Mouse (Mus musculus) spleen, adult 2 months (tissue): ENCODE results near the gene Spg21. TPM values are rescaled to one million over a fixed set of nuclear protein-coding genes. Genes with fewer than 3 reads are reported as not detected.

Source experiments
- DNase-seq, 2 experiments: peaks; one replicate each; pipeline versions ENCODE4 v3.0.0 to v3.0.0-alpha.2; 2012 to 2021; ENCODE audit warnings: low spot score in 2 of 2, low read depth in 1 of 2
- H3K27ac ChIP-seq: fragments of 200-500 bp; 2 replicates; pipeline ENCODE4 v1.5.1; 2012; ENCODE audit warnings: low read length, inconsistent platforms; ENCODE audit not compliant: insufficient read depth
- H3K27me3 ChIP-seq: fragments of 200-500 bp; 2 replicates; pipeline ENCODE4 v1.6.1; 2012; ENCODE audit warnings: mild to moderate bottlenecking, moderate library complexity, low read length, inconsistent platforms; ENCODE audit not compliant: control insufficient read depth, insufficient read depth
- H3K36me3 ChIP-seq: fragments of 200-500 bp; 2 replicates; pipeline ENCODE4 v1.6.1; 2012; ENCODE audit warnings: mild to moderate bottlenecking, low read length, inconsistent platforms; ENCODE audit not compliant: control insufficient read depth, insufficient read depth
- H3K4me1 ChIP-seq: fragments of 200-500 bp; 2 replicates; pipeline ENCODE4 v1.6.1; 2011; ENCODE audit warnings: inconsistent platforms; ENCODE audit not compliant: control insufficient read depth, insufficient read depth, insufficient read length
- H3K4me3 ChIP-seq: fragments of 200-500 bp; 2 replicates; pipeline ENCODE4 v1.5.1; 2011; ENCODE audit warnings: mild to moderate bottlenecking, inconsistent platforms; ENCODE audit not compliant: insufficient read depth, insufficient read length; ENCODE audit errors: extremely low read depth
- CTCF ChIP-seq: fragments of 200-500 bp; IDR thresholded peaks from 2 replicates; pipeline ENCODE4 v1.5.1; 2011; ENCODE audit warnings: mild to moderate bottlenecking, inconsistent platforms; ENCODE audit not compliant: insufficient read depth, insufficient read length, insufficient replicate concordance; ENCODE audit errors: extremely low read depth
- POLR2A ChIP-seq: fragments of 200-500 bp; IDR thresholded peaks from 2 replicates; pipeline ENCODE4 v1.6.1; 2011; ENCODE audit warnings: low read depth, low read length, inconsistent platforms
- WGBS: fragments of 180-500 bp; shearing (Covaris S2); methylation state at CpG from one replicate; pipeline ENCODE4 v1.1.7; 2018; 5-methylcytosine and 5-hydroxymethylcytosine counted together
- polyA plus RNA-seq: library from polyadenylated mRNA; depleted of rRNA; stranded (reverse); fragments of >200 nt; gene quantifications from 2 replicates; pipeline ENCODE4 v1.2.3, GENCODE M21; 2012

Gene Spg21
- polyA plus RNA-seq, 1 experiment = 14.1 TPM

GRCm38 (mm10) chr9:65465241-65465640, 4.5 kb downstream of the Spg21 start:
- Histone ChIP-seq H3K36me3 (peaks cover 22% of the 10 kb centered on the region), H3K27me3 (no peaks in the 10 kb centered on the region), H3K4me3 (no peak overlapping the region), H3K27ac (no peak overlapping the region), H3K4me1 (peaks cover 4% of the 10 kb centered on the region; the same call in 1 of the 2 replicates)
- DNase-seq = no peak
- 89% methylated on average over 2 of the region's 2 CpGs for WGBS
- TF ChIP-seq CTCF = no peak
- TF ChIP-seq POLR2A = no peak

DNA sequence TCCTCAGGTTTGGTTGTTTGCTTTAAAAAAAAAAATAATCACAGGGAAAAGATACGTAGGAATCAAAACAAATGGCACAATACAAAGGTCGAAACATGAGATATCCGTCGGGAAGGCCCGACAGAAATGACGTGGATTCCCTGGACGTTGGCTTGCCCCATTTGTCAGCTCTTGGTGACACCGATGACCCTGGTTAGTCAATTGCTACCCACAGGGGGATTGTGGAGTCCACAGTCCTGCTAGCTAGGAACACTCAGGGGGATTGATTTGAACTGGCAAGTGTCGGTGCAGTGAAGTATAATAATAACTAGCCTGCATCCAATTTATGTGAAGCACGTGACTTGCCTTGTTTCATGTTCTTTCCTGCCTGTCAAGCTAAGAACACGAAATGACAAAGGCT, 6.9 kb downstream of the Spg21 start:
- H3K4me3 ChIP-seq = no peak overlapping the region
- WGBS = 88% methylated on average over 11 of the region's 11 CpGs
- no peak for TF ChIP-seq POLR2A
- TF ChIP-seq CTCF = no peak
- H3K27me3 ChIP-seq = no peaks in the 10 kb centered on the region
- no peak overlapping the region for H3K27ac ChIP-seq
- DNase-seq = no peak
- no peaks in the 10 kb centered on the region for H3K4me1 ChIP-seq
- H3K36me3 ChIP-seq = peaks cover 22% of the 10 kb centered on the region

GRCm38 (mm10) chr9:65472769-65473168, 12.0 kb downstream of the Spg21 start:
- WGBS = 84% methylated on average over 4 of the region's 4 CpGs
- no peak for DNase-seq

GRCm38 (mm10) chr9:65479158-65479557, 18.4 kb downstream of the Spg21 start:
- 89% methylated on average over 8 of the region's 8 CpGs for WGBS
- DNase-seq = no peak

More at GRCm38 (mm10) chr9:65472769-65473168, 12.0 kb downstream of the Spg21 start:
- Histone ChIP-seq H3K4me1 (no peaks in the 10 kb centered on the region), H3K27me3 (no peaks in the 10 kb centered on the region), H3K36me3 (peaks cover 24% of the 10 kb centered on the region), H3K4me3 (no peak overlapping the region), H3K27ac (no peak overlapping the region)
- no peak for TF ChIP-seq CTCF
- no peak for TF ChIP-seq POLR2A

DNA sequence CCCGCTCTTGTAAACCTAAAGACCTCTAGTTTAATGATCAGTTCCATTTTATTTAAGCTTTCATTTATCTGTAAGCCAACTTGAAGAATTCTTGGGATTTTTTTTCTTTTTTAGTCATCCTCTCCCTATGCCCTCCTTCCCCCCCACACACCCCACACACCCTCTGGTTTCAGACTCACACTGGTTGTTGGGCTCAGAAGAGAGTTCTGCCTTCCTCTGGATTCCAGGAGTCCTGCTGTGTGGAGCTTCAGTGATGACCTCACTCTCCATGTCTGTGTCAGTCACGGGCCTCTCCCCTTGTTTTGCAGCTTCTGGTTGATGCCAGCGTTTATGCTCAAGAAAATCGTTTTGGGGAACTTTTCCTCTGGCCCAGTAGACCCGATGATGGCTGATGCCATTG, 19.3 kb downstream of the Spg21 start:
- no peak for DNase-seq
- no peak overlapping the region for H3K27ac ChIP-seq
- no peak for TF ChIP-seq POLR2A
- no peak for TF ChIP-seq CTCF
- H3K4me3 ChIP-seq = no peak overlapping the region
- H3K36me3 ChIP-seq = peaks cover 49% of the 10 kb centered on the region
- H3K27me3 ChIP-seq = no peaks in the 10 kb centered on the region
- 88% methylated on average over 5 of the region's 5 CpGs for WGBS
- H3K4me1 ChIP-seq = no peaks in the 10 kb centered on the region

More at GRCm38 (mm10) chr9:65479158-65479557, 18.4 kb downstream of the Spg21 start:
- H3K27me3 ChIP-seq = no peaks in the 10 kb centered on the region
- no peak for TF ChIP-seq POLR2A
- TF ChIP-seq CTCF = no peak
- H3K4me1 ChIP-seq = no peaks in the 10 kb centered on the region
- H3K27ac ChIP-seq = no peak overlapping the region
- H3K4me3 ChIP-seq = no peak overlapping the region
- peaks cover 42% of the 10 kb centered on the region for H3K36me3 ChIP-seq

GRCm38 (mm10) chr9:65491476-65491875, 30.7 kb downstream of the Spg21 start:
- WGBS = 90% methylated on average over 3 of the region's 3 CpGs
- no peak for DNase-seq

DNA sequence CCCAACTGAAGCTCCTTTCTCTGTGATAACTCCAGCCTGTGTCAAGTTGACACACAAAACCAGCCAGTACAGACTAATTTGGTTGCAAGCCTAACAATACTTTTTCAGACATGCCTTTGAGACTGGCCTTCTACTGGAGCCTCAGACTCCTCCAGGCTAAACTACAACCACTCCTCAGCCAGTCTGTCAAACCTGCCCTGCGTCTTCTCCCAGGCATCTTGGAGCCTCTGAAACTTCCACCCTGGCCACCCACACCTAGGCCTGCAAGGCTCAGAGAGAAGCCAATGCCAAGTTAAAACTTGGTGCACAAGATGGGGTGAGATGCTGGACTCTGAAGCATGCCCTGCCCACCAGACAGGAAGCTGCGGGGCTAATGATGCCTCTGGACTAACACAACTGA, 31.6 kb downstream of the Spg21 start:
- no peaks in the 10 kb centered on the region for H3K4me1 ChIP-seq
- TF ChIP-seq POLR2A (no peak), CTCF (no peak)
- DNase-seq = no peak
- 84% methylated on average over 2 of the region's 2 CpGs for WGBS
- no peak overlapping the region for H3K27ac ChIP-seq
- H3K36me3 ChIP-seq = peaks cover 2% of the 10 kb centered on the region; the same call in 1 of the 2 replicates
- H3K4me3 ChIP-seq = no peak overlapping the region
- H3K27me3 ChIP-seq = no peaks in the 10 kb centered on the region

More at GRCm38 (mm10) chr9:65491476-65491875, 30.7 kb downstream of the Spg21 start:
- peaks cover 8% of the 10 kb centered on the region for H3K36me3 ChIP-seq
- H3K4me1 ChIP-seq = no peaks in the 10 kb centered on the region
- TF ChIP-seq CTCF = no peak
- no peak for TF ChIP-seq POLR2A
- H3K4me3 ChIP-seq = no peak overlapping the region
- H3K27ac ChIP-seq = no peak overlapping the region
- no peaks in the 10 kb centered on the region for H3K27me3 ChIP-seq
